Mouse (Mus musculus) liver, postnatal 0 days (tissue): ENCODE data around the gene Sox6. TPM values are rescaled to one million over a fixed set of nuclear protein-coding genes. Genes with fewer than 3 reads are reported as not detected.

ENCODE experiments used
- ATAC-seq: fragments of 200-750 bp; cut with Nextera tagmentation; 2 replicates; pipeline ENCODE4 v1.8.0; 2017; ENCODE audit warnings: mild to moderate bottlenecking, moderate library complexity
- DNase-seq: peaks from one replicate; pipeline ENCODE4 v3.0.0-alpha.2; 2016
- H3K27ac ChIP-seq: fragments of 300-500 bp; sonication (generic); 2 replicates; pipeline ENCODE4 v1.5.1; 2014; ENCODE audit warnings: antibody characterized with exemption, moderate library complexity, mild to moderate bottlenecking, low read depth
- H3K27me3 ChIP-seq: fragments of 300-500 bp; sonication (generic); 2 replicates; pipeline ENCODE4 v1.6.1; 2014; ENCODE audit warnings: low read length, control low read depth, mixed read lengths; ENCODE audit not compliant: insufficient read depth
- H3K36me3 ChIP-seq: fragments of 300-500 bp; sonication (generic); replicated peaks from 2 replicates; pipeline ENCODE4 v1.6.1; 2014; ENCODE audit warnings: mild to moderate bottlenecking, control low read depth, low read length, moderate library complexity, mixed read lengths; ENCODE audit not compliant: insufficient read depth
- H3K4me1 ChIP-seq: fragments of 300-500 bp; sonication (generic); 2 replicates; pipeline ENCODE4 v1.6.1; 2014; ENCODE audit warnings: antibody characterized with exemption, mild to moderate bottlenecking, control low read depth; ENCODE audit not compliant: insufficient read depth
- H3K4me2 ChIP-seq: fragments of 300-500 bp; sonication (generic); 2 replicates; pipeline ENCODE4 v1.6.1; 2014; ENCODE audit warnings: low read depth, mild to moderate bottlenecking, low read length, moderate library complexity, mixed read lengths
- H3K4me3 ChIP-seq: fragments of 300-500 bp; sonication (generic); 2 replicates; pipeline ENCODE4 v1.5.1; 2014; ENCODE audit warnings: low read depth, low read length
- H3K9ac ChIP-seq: fragments of 300-500 bp; sonication (generic); replicated peaks from 2 replicates; pipeline ENCODE4 v1.6.1; 2014; ENCODE audit warnings: mild to moderate bottlenecking, moderate library complexity
- H3K9me3 ChIP-seq: fragments of 300-500 bp; sonication (generic); 2 replicates; pipeline ENCODE4 v1.6.1; 2016; ENCODE audit warnings: mild to moderate bottlenecking, control low read depth, low read length, mixed read lengths
- CTCF ChIP-seq: sonication (generic); IDR thresholded peaks from 2 replicates; pipeline ENCODE4 v1.5.1; 2016; ENCODE audit warnings: antibody characterized with exemption, low read depth
- EP300 ChIP-seq: IDR thresholded peaks from 2 replicates; pipeline ENCODE4 v1.6.1; 2016; ENCODE audit warnings: antibody characterized with exemption, low read depth, mild to moderate bottlenecking
- WGBS: fragments of 180-500 bp; shearing (Covaris S2); extraction: QIAGEN DNeasy Blood & Tissue Kit; methylation state at CpG from one replicate; pipeline ENCODE4 v1.1.7; 2014; ENCODE audit not compliant: insufficient replicate concordance; 5-methylcytosine and 5-hydroxymethylcytosine counted together
- polyA plus RNA-seq: library from polyadenylated mRNA; unstranded; fragments of >200 nt; fragmentation: Nextera tagmentation; extraction: Ambion mirVana; gene quantifications from 2 replicates; pipeline ENCODE4 v1.2.1, GENCODE M21; 2015

Gene Sox6
- polyA plus RNA-seq, 1 experiment from 2014 or later, result 44.4 TPM

GRCm38 (mm10) chr7:115426161-115426982, 612.2 kb downstream of the Sox6 start:
- ATAC-seq (no peak), DNase-seq (no peak)
- TF ChIP-seq CTCF, result no peak
- Histone ChIP-seq H3K9me3 (no peaks in the 10 kb centered on the region), H3K9ac (no peak overlapping the region), H3K27ac (no peak overlapping the region), H3K4me3 (no peak overlapping the region), H3K27me3 (no peaks in the 10 kb centered on the region), H3K36me3 (no peaks in the 10 kb centered on the region), H3K4me2 (no peak overlapping the region), H3K4me1 (no peaks in the 10 kb centered on the region)
- 73% methylated on average over 7 of the region's 7 CpGs for WGBS

GRCm38 (mm10) chr7:115422828-115423227, 615.8 kb downstream of the Sox6 start:
- no peak for DNase-seq
- ATAC-seq, result no peak
- Histone ChIP-seq H3K4me3 (no peak overlapping the region), H3K36me3 (no peaks in the 10 kb centered on the region), H3K4me1 (no peaks in the 10 kb centered on the region), H3K4me2 (no peak overlapping the region), H3K27me3 (no peaks in the 10 kb centered on the region), H3K9ac (no peak overlapping the region), H3K9me3 (no peaks in the 10 kb centered on the region), H3K27ac (no peak overlapping the region)
- TF ChIP-seq CTCF (peak; percentile 28; the same call in 1 of the 2 replicates), EP300 (no peak)
- WGBS, result 75% methylated on average over 7 of the region's 7 CpGs

DNA sequence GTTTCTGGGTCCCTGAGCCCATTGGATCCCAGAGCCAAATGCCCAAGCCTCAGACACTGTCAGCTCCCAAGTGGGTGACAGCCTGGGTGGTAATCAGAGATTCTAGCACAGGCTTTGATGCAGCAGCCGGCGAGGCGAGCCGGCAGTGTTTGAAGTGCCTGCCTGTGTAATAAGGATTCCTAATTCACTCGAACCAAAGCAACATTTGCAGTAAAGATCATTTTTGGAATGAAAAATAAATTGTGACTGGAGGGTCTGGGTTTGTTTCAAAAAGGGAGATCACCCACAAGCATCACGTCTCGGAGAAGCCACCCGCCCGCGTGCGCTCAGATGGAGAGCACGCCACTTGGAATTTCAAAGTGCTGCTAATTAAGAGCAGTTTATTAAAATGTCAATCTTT, 617.6 kb downstream of the Sox6 start:
- Histone ChIP-seq H3K4me3 (no peak overlapping the region), H3K27me3 (no peaks in the 10 kb centered on the region), H3K27ac (no peak overlapping the region), H3K9me3 (no peaks in the 10 kb centered on the region), H3K4me1 (no peaks in the 10 kb centered on the region), H3K36me3 (no peaks in the 10 kb centered on the region), H3K9ac (no peak overlapping the region), H3K4me2 (no peak overlapping the region)
- 79% methylated on average over 12 of the region's 12 CpGs for WGBS
- no peak for ATAC-seq
- no peak for DNase-seq
- TF ChIP-seq EP300 (no peak), CTCF (no peak)

Other genes starting within 250 kb of the Sox6 start
- 89.4 and 93.1 TPM in 2 replicates for gene 1110004F10Rik, start 601 bp upstream of the Sox6 start, polyA plus RNA-seq
- 0.13 and 0.14 TPM in 2 replicates for gene Gm4353, start 45.8 kb upstream of the Sox6 start, polyA plus RNA-seq